Mouse (Mus musculus) heart, postnatal 0 days (tissue): ENCODE results near the gene Ror2.

Source experiments
- CTCF ChIP-seq: IDR thresholded peaks from 2 replicates; pipeline ENCODE4 v1.5.1; 2016; ENCODE audit warnings: antibody characterized with exemption, control low read depth, low read depth
- EP300 ChIP-seq: IDR thresholded peaks from 2 replicates; pipeline ENCODE4 v1.6.1; 2016; ENCODE audit warnings: antibody characterized with exemption, low read depth

DNA sequence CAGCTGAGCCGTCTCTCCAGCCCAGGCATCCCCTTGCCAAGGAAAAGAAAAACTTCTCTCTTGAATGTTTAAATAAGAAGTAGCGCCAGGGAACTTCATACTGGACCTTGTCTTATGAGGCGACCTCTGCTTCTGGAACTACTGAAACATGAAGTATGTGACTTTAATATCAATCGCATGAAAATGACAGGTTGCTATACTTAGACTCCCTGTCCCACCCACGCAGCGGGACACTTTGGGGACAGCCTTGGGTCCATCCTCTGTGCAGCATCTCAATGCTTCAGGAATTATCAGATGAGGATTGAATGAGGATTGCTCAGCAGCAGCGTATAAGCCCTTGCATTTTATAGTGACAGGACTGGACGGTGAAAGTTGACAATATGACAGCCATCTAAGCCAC lies 122.9 kb downstream of the Ror2 start:
- TF ChIP-seq CTCF (no peak), EP300 (no peak)
